Mouse (Mus musculus) heart, embryonic 15.5 days (tissue): Measurements from ENCODE around the gene Pigq. TPM values are rescaled to one million over a fixed set of nuclear protein-coding genes. Genes with fewer than 3 reads are reported as not detected.

Experiments
- ATAC-seq: fragments of 200-750 bp; cut with Nextera tagmentation; replicated peaks from 2 replicates; pipeline ENCODE4 v1.8.0; 2017; ENCODE audit warnings: low read depth, moderate TSS enrichment; ENCODE audit not compliant: insufficient number of reproducible peaks, insufficient read depth, low FRiP score
- H3K27ac ChIP-seq: fragments of 300-500 bp; sonication (generic); 2 replicates; pipeline ENCODE4 v1.5.1; 2015; ENCODE audit warnings: mild to moderate bottlenecking, inconsistent platforms
- H3K27me3 ChIP-seq: fragments of 300-500 bp; sonication (generic); 2 replicates; pipeline ENCODE4 v1.6.1; 2015; ENCODE audit warnings: inconsistent platforms
- H3K36me3 ChIP-seq: fragments of 300-500 bp; sonication (generic); 2 replicates; pipeline ENCODE4 v1.6.1; 2015; ENCODE audit warnings: mild to moderate bottlenecking, inconsistent platforms
- H3K4me1 ChIP-seq: fragments of 300-500 bp; sonication (generic); replicated peaks from 2 replicates; pipeline ENCODE4 v1.6.1; 2015; ENCODE audit warnings: inconsistent platforms
- H3K4me2 ChIP-seq: fragments of 300-500 bp; sonication (generic); 2 replicates; pipeline ENCODE4 v1.6.1; 2015; ENCODE audit warnings: inconsistent platforms, mild to moderate bottlenecking, moderate library complexity
- H3K4me3 ChIP-seq: fragments of 300-500 bp; sonication (generic); 2 replicates; pipeline ENCODE4 v1.5.1; 2015; ENCODE audit warnings: mild to moderate bottlenecking, inconsistent platforms
- H3K9ac ChIP-seq: fragments of 300-500 bp; sonication (generic); 2 replicates; pipeline ENCODE4 v1.6.1; 2015; ENCODE audit warnings: mild to moderate bottlenecking, inconsistent platforms
- H3K9me3 ChIP-seq: fragments of 300-500 bp; sonication (generic); replicated peaks from 2 replicates; pipeline ENCODE4 v1.6.1; 2016; ENCODE audit warnings: inconsistent platforms
- WGBS: fragments of 180-500 bp; shearing (Covaris S2); methylation state at CpG from one replicate; pipeline ENCODE4 v1.1.7; 2015; ENCODE audit warnings: mixed read lengths; 5-methylcytosine and 5-hydroxymethylcytosine counted together
- polyA plus RNA-seq: library from polyadenylated mRNA; unstranded; fragments of >200 nt; fragmentation: Nextera tagmentation; extraction: Ambion mirVana; gene quantifications from 2 replicates; pipeline ENCODE4 v1.2.1, GENCODE M21; 2015

Gene Pigq
- polyA plus RNA-seq, 1 experiment from 2014 or later: 52.9 TPM

- Histone ChIP-seq H3K4me1 (no peaks in the 10 kb centered on the region), H3K4me2 (no peak overlapping the region), H3K9me3 (no peaks in the 10 kb centered on the region), H3K4me3 (no peak overlapping the region), H3K36me3 (0 out of 2 replicates have a peak, but pooled peaks cover 16% of the 10 kb centered on the region), H3K9ac (no peak overlapping the region), H3K27me3 (peaks cover 16% of the 10 kb centered on the region), H3K27ac (no peak overlapping the region)
- WGBS: 84% methylated on average over 14 of the region's 14 CpGs
- ATAC-seq: no peak
Measured at GRCm38 (mm10) chr17:25957586-25958051, 12.9 kb upstream of the Pigq start.

- Histone ChIP-seq H3K9ac (no peak overlapping the region), H3K36me3 (0 out of 2 replicates have a peak, but pooled peaks cover 16% of the 10 kb centered on the region), H3K27ac (no peak overlapping the region), H3K4me3 (no peak overlapping the region), H3K4me2 (no peak overlapping the region), H3K4me1 (peaks cover 9% of the 10 kb centered on the region), H3K9me3 (no peaks in the 10 kb centered on the region), H3K27me3 (peaks cover 26% of the 10 kb centered on the region)
- ATAC-seq: no peak
- 79% methylated on average over 7 of the region's 7 CpGs for WGBS
Measured at GRCm38 (mm10) chr17:25956631-25957030, 11.9 kb upstream of the Pigq start.

GRCm38 (mm10) chr17:25956201-25956600, 11.5 kb upstream of the Pigq start:
- no peak overlapping the region for H3K27ac ChIP-seq
- ATAC-seq: no peak
- H3K4me2 ChIP-seq: no peak overlapping the region
- H3K27me3 ChIP-seq: peaks cover 30% of the 10 kb centered on the region
- H3K9ac ChIP-seq: no peak overlapping the region
- no peak overlapping the region for H3K4me3 ChIP-seq
- no peaks in the 10 kb centered on the region for H3K9me3 ChIP-seq
- 0 out of 2 replicates have a peak, but pooled peaks cover 16% of the 10 kb centered on the region for H3K36me3 ChIP-seq
- WGBS: 71% methylated on average over 7 of the region's 7 CpGs
- H3K4me1 ChIP-seq: peaks cover 13% of the 10 kb centered on the region

GRCm38 (mm10) chr17:25955736-25956135, 11.0 kb upstream of the Pigq start:
- WGBS: 33% methylated on average over 3 of the region's 3 CpGs

GRCm38 (mm10) chr17:25954671-25955070, 9.9 kb upstream of the Pigq start:
- no peak for ATAC-seq
- Histone ChIP-seq H3K9ac (no peak overlapping the region), H3K36me3 (0 out of 2 replicates have a peak, but pooled peaks cover 12% of the 10 kb centered on the region), H3K27me3 (peaks cover 46% of the 10 kb centered on the region), H3K4me1 (peaks cover 16% of the 10 kb centered on the region), H3K4me3 (no peak overlapping the region), H3K4me2 (no peak overlapping the region), H3K27ac (no peak overlapping the region), H3K9me3 (no peaks in the 10 kb centered on the region)
- WGBS: 88% methylated on average over 1 of the region's 2 CpGs

More at GRCm38 (mm10) chr17:25955736-25956135, 11.0 kb upstream of the Pigq start:
- Histone ChIP-seq H3K27me3 (peaks cover 35% of the 10 kb centered on the region), H3K4me2 (no peak overlapping the region), H3K36me3 (0 out of 2 replicates have a peak, but pooled peaks cover 14% of the 10 kb centered on the region), H3K9me3 (no peaks in the 10 kb centered on the region), H3K4me1 (peaks cover 16% of the 10 kb centered on the region), H3K9ac (no peak overlapping the region), H3K27ac (no peak overlapping the region), H3K4me3 (no peak overlapping the region)
- ATAC-seq: no peak

GRCm38 (mm10) chr17:25953161-25953560, 8.4 kb upstream of the Pigq start:
- Histone ChIP-seq H3K4me2 (no peak overlapping the region), H3K4me3 (no peak overlapping the region), H3K27me3 (peaks cover 49% of the 10 kb centered on the region), H3K9me3 (no peaks in the 10 kb centered on the region), H3K4me1 (peaks cover 16% of the 10 kb centered on the region), H3K27ac (no peak overlapping the region), H3K9ac (no peak overlapping the region), H3K36me3 (0 out of 2 replicates have a peak, but pooled peaks cover under 1% of the 10 kb centered on the region)
- no peak for ATAC-seq
- WGBS: 76% methylated on average over 5 of the region's 5 CpGs

GRCm38 (mm10) chr17:25951803-25952623, 7.3 kb upstream of the Pigq start, which contains the start of gene A930017K11Rik:
Gene A930017K11Rik, minus strand, starts transcription at chr17:25952565.
- 1% methylated on average over 58 of the region's 58 CpGs for WGBS
- H3K36me3 ChIP-seq: no peaks in the 10 kb centered on the region
- peak within 1 kb of the TSS; percentile 84 for H3K4me2 ChIP-seq
- peaks cover 16% of the 10 kb centered on the region for H3K4me1 ChIP-seq
- no peak within 1 kb of the TSS for H3K27ac ChIP-seq
- H3K9me3 ChIP-seq: no peaks in the 10 kb centered on the region
- peak within 1 kb of the TSS; percentile 41; the same call in 1 of the 2 replicates for H3K9ac ChIP-seq
- no peak for ATAC-seq
- peaks cover 49% of the 10 kb centered on the region for H3K27me3 ChIP-seq
- H3K4me3 ChIP-seq: peak within 1 kb of the TSS; percentile 52

- no peaks in the 10 kb centered on the region for H3K9me3 ChIP-seq
- H3K9ac ChIP-seq: peak overlapping the region; percentile 41; the same call in 1 of the 2 replicates
- ATAC-seq: no peak
- H3K36me3 ChIP-seq: no peaks in the 10 kb centered on the region
- H3K4me2 ChIP-seq: peak overlapping the region; percentile 84
- peak overlapping the region; percentile 52 for H3K4me3 ChIP-seq
- peaks cover 49% of the 10 kb centered on the region for H3K27me3 ChIP-seq
- no peak overlapping the region for H3K27ac ChIP-seq
- peaks cover 16% of the 10 kb centered on the region for H3K4me1 ChIP-seq
- WGBS: under 1% methylated on average over 33 of the region's 33 CpGs
Measured at GRCm38 (mm10) chr17:25951225-25951802, 6.6 kb upstream of the Pigq start.

- H3K9ac ChIP-seq: no peak overlapping the region
- H3K4me1 ChIP-seq: peaks cover 16% of the 10 kb centered on the region
- no peaks in the 10 kb centered on the region for H3K9me3 ChIP-seq
- H3K27ac ChIP-seq: no peak overlapping the region
- no peak overlapping the region for H3K4me3 ChIP-seq
- 10% methylated on average over 3 of the region's 3 CpGs for WGBS
- no peaks in the 10 kb centered on the region for H3K36me3 ChIP-seq
- no peak overlapping the region for H3K4me2 ChIP-seq
- no peak for ATAC-seq
- peaks cover 49% of the 10 kb centered on the region for H3K27me3 ChIP-seq
Measured at GRCm38 (mm10) chr17:25950706-25951105, 6.0 kb upstream of the Pigq start.

- H3K9me3 ChIP-seq: no peaks in the 10 kb centered on the region
- H3K36me3 ChIP-seq: no peaks in the 10 kb centered on the region
- H3K4me1 ChIP-seq: peaks cover 16% of the 10 kb centered on the region
- 72% methylated on average over 5 of the region's 5 CpGs for WGBS
- no peak overlapping the region for H3K4me2 ChIP-seq
- H3K27ac ChIP-seq: no peak overlapping the region
- H3K9ac ChIP-seq: no peak overlapping the region
- peaks cover 49% of the 10 kb centered on the region for H3K27me3 ChIP-seq
- no peak for ATAC-seq
- H3K4me3 ChIP-seq: no peak overlapping the region
Measured at GRCm38 (mm10) chr17:25949981-25950380, 5.2 kb upstream of the Pigq start.

- Histone ChIP-seq H3K36me3 (no peaks in the 10 kb centered on the region), H3K4me3 (no peak overlapping the region), H3K4me2 (no peak overlapping the region), H3K9me3 (no peaks in the 10 kb centered on the region), H3K9ac (no peak overlapping the region), H3K27ac (no peak overlapping the region), H3K4me1 (peaks cover 16% of the 10 kb centered on the region), H3K27me3 (peaks cover 37% of the 10 kb centered on the region)
- no peak for ATAC-seq
- WGBS: 70% methylated on average over 8 of the region's 8 CpGs
Measured at GRCm38 (mm10) chr17:25948051-25948450, 3.3 kb upstream of the Pigq start.
